Mouse (Mus musculus) retina, adult 2 months (tissue): Measurements from ENCODE around the gene Arhgap21.
"Not testable (repeated sequence)": the region's sequence is repeated elsewhere in the genome, so short reads cannot be mapped to it uniquely, and the experiment has no call there.

Source experiments
- DNase-seq: peaks from one replicate; pipeline ENCODE4 v3.0.0-alpha.2; 2012; ENCODE audit warnings: low read depth, low spot score

Arhgap21 gene

GRCm38 (mm10) chr2:20941105-20941504 lies 27.6 kb downstream of the Arhgap21 start:
- DNase-seq, result no peak

- no peak for DNase-seq
Observed at GRCm38 (mm10) chr2:20939367-20939766, 29.3 kb downstream of the Arhgap21 start.

GRCm38 (mm10) chr2:20936609-20937221 lies 32.0 kb downstream of the Arhgap21 start:
- DNase-seq, result no peak

DNA sequence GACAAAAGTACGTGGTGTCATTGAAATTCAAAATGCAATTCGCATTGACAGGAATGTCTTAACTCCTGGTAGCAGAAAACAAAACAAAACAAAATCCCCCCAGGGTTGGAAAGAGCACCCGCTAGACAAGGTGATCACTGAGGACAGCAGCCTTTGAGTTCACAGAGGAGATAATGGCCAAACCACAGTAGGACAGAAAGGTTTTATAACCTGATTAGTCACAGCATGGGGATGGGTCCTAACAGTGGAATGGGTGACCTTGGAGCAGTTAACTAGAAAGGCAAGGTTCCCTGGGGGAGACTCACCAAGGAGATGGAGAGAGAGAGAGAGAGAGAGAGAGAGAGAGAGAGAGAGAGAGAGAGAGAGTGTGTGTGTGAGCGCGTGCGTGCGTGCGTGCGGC lies 34.3 kb downstream of the Arhgap21 start:
- no peak for DNase-seq

GRCm38 (mm10) chr2:20932748-20933313 lies 35.9 kb downstream of the Arhgap21 start:
- no peak for DNase-seq

DNA sequence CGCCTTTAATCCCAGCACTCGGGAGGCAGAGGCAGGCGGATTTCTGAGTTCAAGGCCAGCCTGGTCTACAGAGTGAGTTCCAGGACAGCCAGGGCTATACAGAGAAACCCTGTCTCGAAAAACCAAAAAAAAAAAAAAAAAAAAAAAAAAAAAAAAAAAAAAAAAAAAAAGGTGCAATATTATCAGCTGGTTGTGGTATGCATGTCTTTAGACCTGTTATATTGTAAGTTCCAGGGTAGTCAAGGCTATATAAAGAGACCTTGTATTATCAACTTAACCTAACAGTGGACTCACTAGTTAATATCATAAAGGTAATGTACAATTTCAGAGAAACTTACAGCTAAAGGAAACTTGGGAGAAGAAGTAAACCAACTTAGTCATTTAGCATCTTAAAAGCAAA lies 36.9 kb downstream of the Arhgap21 start:
- DNase-seq, result not testable (repeated sequence)

- no peak for DNase-seq
Observed at GRCm38 (mm10) chr2:20928454-20928853, 40.2 kb downstream of the Arhgap21 start.

GRCm38 (mm10) chr2:20924938-20925337 lies 43.7 kb downstream of the Arhgap21 start:
- no peak for DNase-seq

DNA sequence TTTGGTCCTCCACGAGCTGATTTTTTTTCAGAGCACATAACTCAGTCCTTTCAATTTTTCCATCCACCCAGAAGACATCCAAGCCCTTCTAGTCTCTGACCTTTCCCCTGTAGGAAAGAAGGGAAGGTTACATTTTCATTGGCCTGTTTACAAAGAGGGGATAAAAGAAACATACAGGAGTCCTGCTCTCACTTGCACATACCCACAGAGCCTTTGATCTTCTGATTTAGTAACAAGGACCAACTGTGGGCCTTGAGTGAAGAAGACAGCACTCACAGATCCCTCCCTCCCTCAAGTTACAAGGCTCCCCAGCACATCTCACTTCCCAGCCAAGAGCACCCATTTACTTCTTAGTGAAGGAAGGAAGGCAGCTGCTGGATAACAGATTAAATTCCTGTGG lies 46.3 kb downstream of the Arhgap21 start:
- DNase-seq, result no peak

DNA sequence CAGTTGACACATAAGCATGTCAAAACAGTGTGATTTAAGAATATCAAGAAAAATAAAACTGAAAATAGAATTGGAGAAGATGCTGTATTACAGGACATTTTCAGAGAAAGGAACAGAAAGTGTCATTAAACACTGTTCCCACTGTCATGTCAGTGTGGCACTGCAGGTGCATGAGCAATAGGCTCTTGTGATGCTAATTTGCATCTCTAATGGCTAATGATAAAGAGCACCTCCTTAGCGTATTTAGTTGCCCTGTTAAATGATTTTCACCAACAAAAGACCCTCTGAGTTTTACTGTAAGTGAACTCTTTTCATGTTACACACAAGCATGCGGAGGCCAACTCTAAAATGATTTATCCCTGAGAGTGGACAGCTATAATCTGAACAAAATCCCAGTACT lies 47.1 kb downstream of the Arhgap21 start:
- no peak for DNase-seq

DNA sequence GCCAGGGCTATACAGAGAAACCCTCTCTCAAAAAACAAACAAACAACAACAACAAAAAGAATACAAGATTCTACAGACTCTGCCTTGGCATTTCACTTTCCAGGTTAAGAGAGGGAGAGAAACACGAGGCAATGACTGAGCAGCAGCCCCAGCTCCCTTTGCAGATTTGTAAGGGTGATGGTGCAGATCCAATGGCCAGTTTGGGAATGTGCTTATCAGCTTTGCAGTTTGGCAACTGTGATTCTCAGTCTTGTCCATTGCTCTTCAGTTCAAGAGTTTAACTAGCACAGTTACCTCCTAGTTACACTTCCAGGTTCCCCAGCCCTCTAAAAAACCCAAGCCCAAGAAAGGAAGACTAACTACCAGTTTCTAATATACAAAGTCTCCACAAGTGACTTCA lies 47.7 kb downstream of the Arhgap21 start:
- DNase-seq, result no peak

- DNase-seq, result no peak
Observed at GRCm38 (mm10) chr2:20914531-20915320, 54.0 kb downstream of the Arhgap21 start.

DNA sequence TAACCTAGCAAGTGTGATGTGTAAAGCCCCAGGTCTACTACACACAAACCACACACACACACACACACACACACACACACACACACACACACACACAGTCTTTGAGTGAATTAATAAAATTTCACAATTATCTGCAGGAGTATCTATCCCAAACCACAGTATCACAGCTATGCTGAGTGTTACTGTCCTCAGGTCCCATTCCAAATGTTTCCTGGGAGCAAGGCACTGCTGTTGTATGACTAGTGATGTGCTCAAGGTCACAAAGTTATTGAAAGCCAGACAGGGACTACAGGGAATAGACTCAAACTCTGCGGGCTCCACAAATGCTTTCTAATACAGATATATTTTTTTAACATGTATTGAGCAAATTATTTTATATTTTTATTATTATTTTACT lies 55.7 kb downstream of the Arhgap21 start:
- no peak for DNase-seq

DNA sequence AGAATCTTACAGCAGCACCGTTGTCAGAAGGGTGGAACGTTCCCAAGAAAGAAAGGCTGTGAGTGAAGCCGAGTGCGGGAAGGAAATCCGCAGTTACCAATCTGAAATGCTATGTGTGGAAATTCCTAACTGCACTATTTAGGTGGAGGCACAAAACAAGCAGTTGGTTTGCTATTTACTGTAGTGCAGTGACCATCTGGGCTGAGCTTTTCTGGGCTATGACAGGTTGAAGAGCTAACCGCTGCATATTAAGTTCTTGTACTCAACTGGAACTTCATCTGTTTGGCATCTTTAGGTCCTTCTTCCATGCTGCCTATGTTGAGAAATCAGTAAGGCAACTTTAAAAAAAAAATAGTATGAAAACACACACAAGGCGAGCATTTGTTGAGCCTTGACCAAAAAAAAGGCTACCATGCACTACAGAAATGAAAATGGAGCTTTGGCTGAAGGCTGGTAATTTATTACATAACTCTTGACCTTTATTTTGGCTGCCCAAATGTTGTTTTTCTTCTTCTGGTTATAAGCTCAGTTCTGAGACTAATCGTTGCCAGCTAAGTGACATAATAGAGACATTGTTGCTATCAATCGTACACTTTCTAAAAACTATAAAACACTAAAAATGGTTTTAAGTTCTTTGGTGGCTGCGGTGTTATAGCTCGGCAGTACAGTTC lies 56.2 kb downstream of the Arhgap21 start:
- no peak for DNase-seq

- no peak for DNase-seq
Observed at GRCm38 (mm10) chr2:20910446-20910845, 58.2 kb downstream of the Arhgap21 start.

- DNase-seq, result no peak
Observed at GRCm38 (mm10) chr2:20909404-20909803, 59.3 kb downstream of the Arhgap21 start.

DNA sequence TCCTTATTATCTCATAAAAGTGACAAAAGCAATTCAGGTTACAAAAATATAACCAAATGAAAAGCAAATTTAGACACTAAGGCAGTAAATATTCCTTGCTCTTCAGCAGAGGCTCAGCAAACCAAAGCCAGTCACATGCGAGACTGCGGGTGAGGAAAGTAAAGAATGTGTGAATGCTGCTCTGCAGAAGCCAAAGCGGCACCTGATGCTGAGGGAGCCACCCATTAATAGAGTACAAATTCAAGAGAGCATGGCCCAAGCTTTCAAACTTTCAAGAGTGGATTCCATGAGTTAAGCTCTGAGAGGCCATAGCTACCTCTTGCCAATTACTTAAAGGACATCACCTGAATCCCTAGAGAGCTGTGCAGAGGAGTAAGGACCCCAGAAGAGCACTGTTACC lies 61.4 kb downstream of the Arhgap21 start:
- no peak for DNase-seq

GRCm38 (mm10) chr2:20905411-20905810 lies 63.3 kb downstream of the Arhgap21 start:
- no peak for DNase-seq

- no peak for DNase-seq
Observed at GRCm38 (mm10) chr2:20902981-20903645, 65.6 kb downstream of the Arhgap21 start.

DNA sequence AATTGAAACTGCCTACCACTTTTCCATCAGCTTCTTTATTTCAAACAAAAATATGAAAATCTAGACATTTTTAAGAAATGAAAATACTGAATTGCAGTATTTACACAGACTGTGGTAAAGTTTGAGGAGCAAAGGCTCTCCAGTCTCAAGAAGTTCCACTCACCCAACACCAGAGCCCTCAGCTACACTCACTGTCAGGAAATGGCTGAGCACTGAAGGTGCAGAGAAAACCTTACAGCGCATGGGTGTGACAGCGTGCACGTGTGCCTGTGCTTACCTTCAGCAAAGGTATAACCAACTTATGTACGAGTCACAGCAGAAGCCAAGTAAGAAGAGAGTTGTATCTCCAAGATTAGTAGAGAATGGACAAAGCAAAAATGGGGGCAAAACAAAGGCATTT lies 66.8 kb downstream of the Arhgap21 start:
- DNase-seq, result no peak

DNA sequence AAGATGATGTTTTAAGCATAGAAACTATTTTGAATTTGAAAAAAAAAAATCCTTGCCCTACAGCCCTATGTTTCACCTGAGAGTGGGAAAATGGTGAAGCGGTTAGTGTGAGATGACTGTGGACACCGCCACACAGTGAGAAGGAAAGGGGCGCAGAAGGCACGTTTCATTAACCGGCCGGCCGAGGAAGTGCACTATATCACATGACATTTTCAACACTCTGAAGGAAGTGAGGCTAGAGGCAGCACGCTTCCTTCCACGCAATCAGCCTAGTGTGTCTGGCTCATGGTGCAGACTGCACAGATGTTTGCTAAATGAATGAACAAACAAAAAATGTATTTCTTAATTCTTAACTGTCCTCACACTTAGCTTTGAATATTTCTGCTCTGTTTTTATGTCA lies 69.4 kb downstream of the Arhgap21 start:
- DNase-seq, result no peak

DNA sequence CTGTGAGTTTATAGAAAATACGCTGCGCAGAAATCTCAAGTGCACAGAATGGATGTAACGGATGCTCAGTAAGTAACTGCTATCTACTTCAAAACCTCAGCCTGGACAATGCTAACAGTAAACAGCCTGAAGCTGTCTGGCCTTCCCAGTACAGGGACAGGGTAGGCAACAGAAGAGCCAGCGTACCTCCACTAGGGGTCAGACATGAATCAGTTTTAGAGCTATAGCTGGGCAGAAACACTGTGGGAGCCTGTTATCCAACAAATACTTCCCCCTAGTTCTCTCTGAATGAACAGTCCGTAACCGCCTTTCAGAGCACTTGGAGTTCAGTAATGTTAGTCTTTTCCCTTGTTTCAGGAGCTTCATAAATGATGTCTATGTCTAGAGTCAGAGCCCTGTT lies 70.0 kb downstream of the Arhgap21 start:
- DNase-seq, result peak; percentile 53
